Mouse (Mus musculus): ENCODE measurements around the gene Fanci. TPM values are rescaled to one million over a fixed set of nuclear protein-coding genes. Genes with fewer than 3 reads are reported as not detected.
A peak's percentile ranks its signal among the peaks of the same experiment; 100 is the strongest.

Fanci gene
- polyA plus RNA-seq, 1 experiment from 2014 or later, result 8.2 TPM

DNA sequence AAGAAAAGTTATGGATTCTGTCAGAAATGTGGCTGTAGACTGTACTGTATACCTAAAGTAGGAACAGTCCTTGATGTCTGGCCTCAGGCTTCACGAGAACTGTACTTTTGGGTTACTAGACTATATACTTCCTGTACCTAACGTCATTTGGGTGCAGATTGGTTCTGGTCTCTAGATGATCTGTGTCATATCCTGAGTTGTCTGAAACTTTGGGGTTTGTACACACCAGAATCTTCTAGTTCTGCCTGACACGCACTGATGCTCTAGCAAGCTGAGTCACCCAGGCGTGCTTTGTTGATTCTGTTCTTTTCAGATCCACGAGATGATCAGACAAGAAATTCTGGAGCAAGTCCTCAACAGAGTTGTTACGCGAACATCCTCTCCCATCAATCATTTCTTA lies 28.2 kb downstream of the Fanci start:
- 82% methylated on average over 7 of the region's 7 CpGs for WGBS
- ATAC-seq (ENCODE audit: low read depth) (no peak), DNase-seq (ENCODE audit: low spot score) (no peak)
- Histone ChIP-seq H3K4me1 (ENCODE audit: control insufficient read depth, insufficient read depth, low read length) (no peaks in the 10 kb centered on the region), H3K9me3 (ENCODE audit: control insufficient read depth, low read length) (no peaks in the 10 kb centered on the region), H3K27me3 (replicated peaks; ENCODE audit: control insufficient read depth, insufficient read depth, low read length) (no peaks in the 10 kb centered on the region), H3K4me3 (ENCODE audit: low read depth, low read length) (no peak overlapping the region), H3K27ac (replicated peaks; ENCODE audit: low read depth, low read length) (no peak overlapping the region), H3K36me3 (ENCODE audit: control insufficient read depth, insufficient read depth, low read length) (no peaks in the 10 kb centered on the region), H3K9ac (ENCODE audit: low read depth, low read length) (no peak overlapping the region), H3K4me2 (ENCODE audit: low read depth, low read length) (no peak overlapping the region)

DNA sequence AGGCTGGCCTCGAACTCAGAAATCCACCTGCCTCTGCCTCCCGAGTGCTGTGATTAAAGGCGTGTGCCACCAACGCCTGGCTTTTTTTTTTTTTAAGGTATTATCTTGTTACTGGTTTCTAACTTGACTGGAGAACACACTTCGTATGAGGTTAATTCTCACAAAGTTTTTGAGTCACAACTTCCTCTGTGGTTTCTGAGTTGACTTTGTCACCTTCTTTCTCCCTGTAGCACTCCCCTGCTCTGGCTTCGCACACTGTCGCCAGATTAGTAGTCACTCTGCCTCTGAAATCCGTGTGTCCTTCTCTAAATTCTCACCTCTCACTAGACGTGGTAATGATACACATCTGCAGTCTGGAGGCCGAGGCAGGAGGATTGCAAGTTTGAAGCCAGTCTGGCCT lies 31.1 kb downstream of the Fanci start:
- H3K9me3 ChIP-seq (ENCODE audit: control insufficient read depth, low read length), result no peaks in the 10 kb centered on the region
- no peak overlapping the region for H3K4me2 ChIP-seq (ENCODE audit: low read depth, low read length)
- H3K27ac ChIP-seq (replicated peaks; ENCODE audit: low read depth, low read length), result no peak overlapping the region
- H3K9ac ChIP-seq (ENCODE audit: low read depth, low read length), result no peak overlapping the region
- ATAC-seq (ENCODE audit: low read depth) (no peak), DNase-seq (ENCODE audit: low spot score) (no peak)
- H3K36me3 ChIP-seq (ENCODE audit: control insufficient read depth, insufficient read depth, low read length), result no peaks in the 10 kb centered on the region
- WGBS, result 92% methylated on average over 10 of the region's 10 CpGs
- H3K4me1 ChIP-seq (ENCODE audit: control insufficient read depth, insufficient read depth, low read length), result no peaks in the 10 kb centered on the region
- H3K4me3 ChIP-seq (ENCODE audit: low read depth, low read length), result no peak overlapping the region
- no peaks in the 10 kb centered on the region for H3K27me3 ChIP-seq (replicated peaks; ENCODE audit: control insufficient read depth, insufficient read depth, low read length)

DNA sequence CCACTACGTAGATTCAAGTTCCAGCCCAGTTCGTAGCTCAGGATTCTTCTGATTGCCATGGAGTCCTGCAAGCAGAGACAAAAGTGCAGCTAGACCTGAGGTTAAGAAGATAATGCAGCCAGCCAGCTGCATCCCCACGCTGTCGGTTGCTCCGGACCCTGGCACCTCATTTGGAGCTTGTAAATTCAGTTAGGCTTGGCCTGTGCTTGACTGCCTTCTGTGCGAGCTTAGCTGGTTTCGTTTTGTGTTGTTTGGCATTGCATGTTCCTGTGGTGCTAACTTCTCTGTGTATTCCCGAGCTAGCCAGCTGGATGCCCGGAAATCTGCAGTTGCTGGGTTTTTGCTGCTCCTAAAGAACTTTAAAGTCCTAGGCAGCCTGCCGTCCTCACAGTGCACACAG lies 34.1 kb downstream of the Fanci start:
- Histone ChIP-seq H3K9me3 (ENCODE audit: control insufficient read depth, low read length) (no peaks in the 10 kb centered on the region), H3K27me3 (replicated peaks; ENCODE audit: control insufficient read depth, insufficient read depth, low read length) (no peaks in the 10 kb centered on the region), H3K4me2 (ENCODE audit: low read depth, low read length) (no peak overlapping the region), H3K36me3 (ENCODE audit: control insufficient read depth, insufficient read depth, low read length) (no peaks in the 10 kb centered on the region), H3K4me3 (ENCODE audit: low read depth, low read length) (no peak overlapping the region), H3K27ac (replicated peaks; ENCODE audit: low read depth, low read length) (no peak overlapping the region), H3K9ac (ENCODE audit: low read depth, low read length) (no peak overlapping the region), H3K4me1 (ENCODE audit: control insufficient read depth, insufficient read depth, low read length) (no peaks in the 10 kb centered on the region)
- 88% methylated on average over 10 of the region's 10 CpGs for WGBS
- DNase-seq (ENCODE audit: low spot score), result no peak
- ATAC-seq (ENCODE audit: low read depth), result no peak

DNA sequence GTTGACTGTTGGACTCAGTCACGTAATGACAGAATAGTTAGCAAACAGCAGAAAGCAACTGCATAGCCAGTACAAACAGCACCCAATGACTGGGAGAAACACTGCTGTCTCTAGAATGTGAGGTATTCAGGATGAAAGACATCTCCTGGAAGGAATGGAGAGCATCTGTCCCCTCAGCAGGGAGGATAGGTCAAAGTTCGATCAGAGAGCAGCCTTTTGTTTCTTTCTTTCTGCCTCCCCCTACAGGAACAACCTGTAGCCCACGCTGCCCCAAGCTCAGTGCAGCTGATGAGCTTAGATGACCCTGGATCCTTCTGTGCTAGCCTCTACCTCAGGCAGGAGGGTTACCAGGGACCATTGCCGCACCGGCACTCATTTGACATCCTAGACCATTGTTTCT lies 36.5 kb downstream of the Fanci start:
- Histone ChIP-seq H3K9ac (ENCODE audit: low read depth, low read length) (no peak overlapping the region), H3K36me3 (ENCODE audit: control insufficient read depth, insufficient read depth, low read length) (no peaks in the 10 kb centered on the region), H3K4me3 (ENCODE audit: low read depth, low read length) (no peak overlapping the region), H3K4me2 (ENCODE audit: low read depth, low read length) (no peak overlapping the region), H3K4me1 (ENCODE audit: control insufficient read depth, insufficient read depth, low read length) (no peaks in the 10 kb centered on the region), H3K9me3 (ENCODE audit: control insufficient read depth, low read length) (no peaks in the 10 kb centered on the region), H3K27me3 (replicated peaks; ENCODE audit: control insufficient read depth, insufficient read depth, low read length) (no peaks in the 10 kb centered on the region), H3K27ac (replicated peaks; ENCODE audit: low read depth, low read length) (no peak overlapping the region)
- ATAC-seq (ENCODE audit: low read depth), result no peak
- 48% methylated on average over 5 of the region's 5 CpGs for whole genome bisulfite sequencing
- no peak for DNase-seq (ENCODE audit: low spot score)

GRCm38 (mm10) chr7:79440035-79440434 lies 48.3 kb downstream of the Fanci start:
- no peaks in the 10 kb centered on the region for H3K9me3 ChIP-seq (ENCODE audit: control insufficient read depth, low read length)
- no peaks in the 10 kb centered on the region for H3K4me1 ChIP-seq (ENCODE audit: control insufficient read depth, insufficient read depth, low read length)
- no peak overlapping the region for H3K9ac ChIP-seq (ENCODE audit: low read depth, low read length)
- no peaks in the 10 kb centered on the region for H3K27me3 ChIP-seq (replicated peaks; ENCODE audit: control insufficient read depth, insufficient read depth, low read length)
- WGBS, result 39% methylated on average over 2 of the region's 2 CpGs
- peaks cover 18% of the 10 kb centered on the region for H3K36me3 ChIP-seq (ENCODE audit: control insufficient read depth, insufficient read depth, low read length)
- H3K4me2 ChIP-seq (ENCODE audit: low read depth, low read length), result no peak overlapping the region
- H3K27ac ChIP-seq (replicated peaks; ENCODE audit: low read depth, low read length), result no peak overlapping the region
- no peak for ATAC-seq (ENCODE audit: low read depth)
- DNase-seq (ENCODE audit: low spot score), result no peak
- H3K4me3 ChIP-seq (ENCODE audit: low read depth, low read length), result no peak overlapping the region

DNA sequence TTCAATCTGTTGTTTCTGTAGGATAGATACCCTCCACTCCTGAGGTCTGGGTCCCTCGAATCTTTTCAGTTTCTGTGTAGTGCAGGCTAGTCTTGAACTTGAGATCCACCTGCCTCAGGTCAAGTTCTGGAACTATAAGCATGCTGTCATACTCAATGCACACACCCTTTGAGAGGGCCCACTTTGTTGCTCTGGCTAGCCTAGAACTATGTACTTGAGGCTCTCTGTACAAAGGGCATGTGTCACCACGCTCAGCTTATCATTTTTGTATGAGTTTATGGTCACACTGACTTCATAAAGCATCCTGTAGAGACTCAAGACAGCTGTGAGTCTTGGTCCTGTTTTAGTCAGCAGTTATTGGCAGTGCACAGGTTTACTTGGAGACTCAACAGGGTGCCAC lies 55.3 kb downstream of the Fanci start:
- H3K4me1 ChIP-seq (ENCODE audit: control insufficient read depth, insufficient read depth, low read length), result no peaks in the 10 kb centered on the region
- H3K27me3 ChIP-seq (replicated peaks; ENCODE audit: control insufficient read depth, insufficient read depth, low read length), result no peaks in the 10 kb centered on the region
- H3K9ac ChIP-seq (ENCODE audit: low read depth, low read length), result no peak overlapping the region
- no peak overlapping the region for H3K27ac ChIP-seq (replicated peaks; ENCODE audit: low read depth, low read length)
- WGBS, result 75% methylated on average over 2 of the region's 2 CpGs
- DNase-seq (ENCODE audit: low spot score), result no peak
- no peak overlapping the region for H3K4me3 ChIP-seq (ENCODE audit: low read depth, low read length)
- ATAC-seq (ENCODE audit: low read depth), result no peak
- peaks cover 76% of the 10 kb centered on the region for H3K36me3 ChIP-seq (ENCODE audit: control insufficient read depth, insufficient read depth, low read length)
- no peaks in the 10 kb centered on the region for H3K9me3 ChIP-seq (ENCODE audit: control insufficient read depth, low read length)
- H3K4me2 ChIP-seq (ENCODE audit: low read depth, low read length), result no peak overlapping the region

- H3K4me2 ChIP-seq (ENCODE audit: low read depth, low read length), result no peak overlapping the region
- no peak overlapping the region for H3K27ac ChIP-seq (replicated peaks; ENCODE audit: low read depth, low read length)
- 89% methylated on average over 3 of the region's 3 CpGs for WGBS
- ATAC-seq (ENCODE audit: low read depth) (no peak), DNase-seq (ENCODE audit: low spot score) (no peak)
- H3K9me3 ChIP-seq (ENCODE audit: control insufficient read depth, low read length), result no peaks in the 10 kb centered on the region
- H3K27me3 ChIP-seq (replicated peaks; ENCODE audit: control insufficient read depth, insufficient read depth, low read length), result no peaks in the 10 kb centered on the region
- H3K36me3 ChIP-seq (ENCODE audit: control insufficient read depth, insufficient read depth, low read length), result peaks cover 80% of the 10 kb centered on the region
- no peaks in the 10 kb centered on the region for H3K4me1 ChIP-seq (ENCODE audit: control insufficient read depth, insufficient read depth, low read length)
- H3K9ac ChIP-seq (ENCODE audit: low read depth, low read length), result no peak overlapping the region
- no peak overlapping the region for H3K4me3 ChIP-seq (ENCODE audit: low read depth, low read length)
Measured at GRCm38 (mm10) chr7:79447486-79447885, 55.8 kb downstream of the Fanci start.

DNA sequence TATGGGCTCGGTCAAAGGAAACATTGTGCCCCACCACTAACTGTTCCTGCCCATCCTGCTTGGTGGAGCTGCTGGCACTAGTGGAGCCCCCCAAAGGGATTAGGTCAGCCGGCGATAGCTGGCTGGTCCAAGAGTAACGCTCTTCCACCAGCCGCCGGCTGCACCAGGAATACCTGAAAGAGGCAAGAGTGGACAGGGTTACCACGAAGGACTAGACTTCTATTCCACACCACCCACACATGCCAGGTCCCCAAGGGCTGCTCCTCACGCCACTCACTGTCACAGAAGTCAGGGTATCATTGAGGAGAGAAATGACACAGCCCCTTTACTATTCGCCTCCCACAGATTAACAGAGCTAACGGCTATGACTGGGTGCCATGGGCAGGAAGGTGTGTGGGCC lies 70.0 kb downstream of the Fanci start:
- Histone ChIP-seq H3K9me3 (ENCODE audit: control insufficient read depth, low read length) (no peaks in the 10 kb centered on the region), H3K36me3 (ENCODE audit: control insufficient read depth, insufficient read depth, low read length) (peaks cover 75% of the 10 kb centered on the region), H3K9ac (ENCODE audit: low read depth, low read length) (no peak overlapping the region), H3K4me1 (ENCODE audit: control insufficient read depth, insufficient read depth, low read length) (peaks cover 9% of the 10 kb centered on the region), H3K4me3 (ENCODE audit: low read depth, low read length) (no peak overlapping the region), H3K27ac (replicated peaks; ENCODE audit: low read depth, low read length) (no peak overlapping the region), H3K27me3 (replicated peaks; ENCODE audit: control insufficient read depth, insufficient read depth, low read length) (no peaks in the 10 kb centered on the region), H3K4me2 (ENCODE audit: low read depth, low read length) (no peak overlapping the region)
- no peak for DNase-seq (ENCODE audit: low spot score)
- 92% methylated on average over 10 of the region's 10 CpGs for WGBS
- no peak for ATAC-seq (ENCODE audit: low read depth)

GRCm38 (mm10) chr7:79463376-79464077 lies 71.8 kb downstream of the Fanci start:
- H3K4me3 ChIP-seq (ENCODE audit: low read depth, low read length), result no peak overlapping the region
- H3K4me2 ChIP-seq (ENCODE audit: low read depth, low read length), result 0 out of 2 replicates have a peak overlapping the region, but pooled peaks have one; percentile 93
- peaks cover 57% of the 10 kb centered on the region for H3K36me3 ChIP-seq (ENCODE audit: control insufficient read depth, insufficient read depth, low read length)

More at GRCm38 (mm10) chr7:79463376-79464077, 71.8 kb downstream of the Fanci start:
- Histone ChIP-seq H3K27ac (replicated peaks; ENCODE audit: low read depth, low read length) (no peak overlapping the region), H3K9me3 (ENCODE audit: control insufficient read depth, low read length) (no peaks in the 10 kb centered on the region), H3K4me1 (ENCODE audit: control insufficient read depth, insufficient read depth, low read length) (peaks cover 9% of the 10 kb centered on the region), H3K27me3 (replicated peaks; ENCODE audit: control insufficient read depth, insufficient read depth, low read length) (no peaks in the 10 kb centered on the region), H3K9ac (ENCODE audit: low read depth, low read length) (no peak overlapping the region)
- DNase-seq (ENCODE audit: low spot score) (no peak), ATAC-seq (ENCODE audit: low read depth) (no peak)
- WGBS, result 91% methylated on average over 11 of the region's 11 CpGs
